Mouse (Mus musculus) layer of hippocampus, postnatal 25 days (tissue): ENCODE measurements at regions not wholly inside any gene's neighbourhood (a gene's known extent, or its start where the extent isn't known, plus 50 kb on each side); places are given as distances from the start of the nearest gene placed in this dataset.

Experiments
- DNase-seq, 2 experiments: peaks; one replicate each; pipeline ENCODE4 v3.0.0; 2022; ENCODE audit warnings: mixed read lengths in 2 of 2, low spot score in 1 of 2; ENCODE audit errors: extremely low spot score in 1 of 2

GRCm38 (mm10) chr3:159069957-159070684 is 425.1 kb upstream of the Depdc1a start:
- DNase-seq = no peak

GRCm38 (mm10) chr3:159056960-159057525 is 438.2 kb upstream of the Depdc1a start:
- no peak for DNase-seq

- DNase-seq = peak in 1 of 2 experiments; percentile 5
Observed at GRCm38 (mm10) chr3:159034806-159035205, 460.4 kb upstream of the Depdc1a start.

- no peak for DNase-seq
Observed at GRCm38 (mm10) chr3:159031581-159031980, 463.7 kb upstream of the Depdc1a start.

- peak in 1 of 2 experiments; percentile 8 for DNase-seq
Observed at GRCm38 (mm10) chr3:159030675-159031074, 464.6 kb upstream of the Depdc1a start.

- DNase-seq = no peak
Observed at GRCm38 (mm10) chr3:159029951-159030350, 465.3 kb upstream of the Depdc1a start.

- no peak for DNase-seq
Observed at GRCm38 (mm10) chr3:159020447-159020846, 458.4 kb upstream of the Lrrc7 start.

GRCm38 (mm10) chr3:159017269-159017668 is 455.2 kb upstream of the Lrrc7 start:
- no peak for DNase-seq

- DNase-seq = no peak
Observed at GRCm38 (mm10) chr3:159016426-159016825, 454.4 kb upstream of the Lrrc7 start.

GRCm38 (mm10) chr3:159010954-159011638 is 449.1 kb upstream of the Lrrc7 start:
- no peak for DNase-seq

- no peak for DNase-seq
Observed at GRCm38 (mm10) chr3:159004013-159004412, 442.0 kb upstream of the Lrrc7 start.

GRCm38 (mm10) chr3:158985438-158986111 is 423.6 kb upstream of the Lrrc7 start:
- DNase-seq = no peak

GRCm38 (mm10) chr3:158947063-158947462 is 385.0 kb upstream of the Lrrc7 start:
- no peak for DNase-seq

GRCm38 (mm10) chr3:158905104-158905503 is 343.1 kb upstream of the Lrrc7 start:
- DNase-seq = no peak

- no peak for DNase-seq
Observed at GRCm38 (mm10) chr3:158899458-158899857, 337.4 kb upstream of the Lrrc7 start.

- DNase-seq = no peak
Observed at GRCm38 (mm10) chr3:158886732-158887386, 324.8 kb upstream of the Lrrc7 start.

- peak; percentile 8 to 35 for DNase-seq
Observed at GRCm38 (mm10) chr3:158886301-158886711, 324.3 kb upstream of the Lrrc7 start.
